Mouse (Mus musculus): Measurements from ENCODE around the gene Selenoh. TPM values are rescaled to one million over a fixed set of nuclear protein-coding genes. Genes with fewer than 3 reads are reported as not detected.

Gene Selenoh
- total RNA-seq, 1 experiment: 589 TPM

GRCm38 (mm10) chr2:84705295-84705694 lies 34.7 kb upstream of the Selenoh start:
- in situ Hi-C loops (cut with MboI; ENCODE audit: low sequenced_read_pairs in 2 of 2, unreplicated experiment in 2 of 2): no loop called here
- no peak for DNase-seq (ENCODE audit: low read depth, low spot score)
- H3K9ac ChIP-seq (ENCODE audit: insufficient read depth, low read depth, low read length, poor library complexity, severe bottlenecking): no peak overlapping the region
- peaks cover 2% of the 10 kb centered on the region for H3K36me3 ChIP-seq (ENCODE audit: control insufficient read depth, insufficient read depth, low read length, poor library complexity, severe bottlenecking)
- TF ChIP-seq HCFC1 (IDR thresholded peaks at IDR 0.05; ENCODE audit: borderline replicate concordance, insufficient read depth, low read length): no peak
- no peak for TF ChIP-seq ZNF384 (IDR thresholded peaks at IDR 0.05; ENCODE audit: low read depth, low read length)
- no peak for TF ChIP-seq CHD2 (IDR thresholded peaks at IDR 0.05; ENCODE audit: low read depth, low read length)
- no peak for TF ChIP-seq MAFK (IDR thresholded peaks at IDR 0.05; ENCODE audit: insufficient read depth, low read depth, low read length)
- no peak for TF ChIP-seq ZC3H11A (IDR thresholded peaks at IDR 0.05; ENCODE audit: borderline replicate concordance, low read depth, low read length)
- peaks cover 2% of the 10 kb centered on the region in 2 experiments; a peak in 3 of 4 replicates for H3K4me1 ChIP-seq (ENCODE audit: control insufficient read depth in 2 of 2, insufficient read depth in 2 of 2, low read length in 2 of 2, poor library complexity in 1 of 2)
- no peaks in the 10 kb centered on the region for H3K9me3 ChIP-seq (ENCODE audit: control insufficient read depth, insufficient read depth, low read depth, low read length)
- H3K27ac ChIP-seq (ENCODE audit: insufficient read depth, low read depth, low read length, poor library complexity, severe bottlenecking): no peak overlapping the region; the same call in 1 of the 2 replicates
- H3K4me3 ChIP-seq (ENCODE audit: insufficient read depth in 1 of 2, low read depth in 1 of 2, low read length in 2 of 2, poor library complexity in 1 of 2, severe bottlenecking in 1 of 2): no peak overlapping the region

DNA sequence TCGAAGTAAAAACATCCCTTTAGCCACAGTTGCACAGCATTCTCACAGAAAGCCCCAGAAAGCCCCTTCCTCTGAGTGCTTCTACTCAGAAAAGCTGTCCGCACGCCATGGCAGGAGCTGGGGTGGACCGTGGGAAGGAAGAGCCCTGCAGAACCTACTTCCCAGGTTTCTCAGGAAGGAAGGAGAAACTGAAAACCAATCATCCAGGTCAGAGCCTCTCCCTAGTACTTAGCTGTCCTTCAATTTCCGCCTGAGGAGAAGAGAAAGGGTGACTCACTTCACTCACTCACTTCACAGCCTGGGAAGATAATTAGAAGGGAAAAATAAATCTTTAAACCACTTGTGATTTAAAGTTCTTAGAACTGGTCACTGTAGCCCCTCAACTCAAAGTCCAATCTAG lies 33.8 kb upstream of the Selenoh start:
- Histone ChIP-seq H3K27ac (ENCODE audit: insufficient read depth, low read depth, low read length, poor library complexity, severe bottlenecking) (no peak overlapping the region), H3K9ac (ENCODE audit: insufficient read depth, low read depth, low read length, poor library complexity, severe bottlenecking) (no peak overlapping the region), H3K36me3 (ENCODE audit: control insufficient read depth, insufficient read depth, low read length, poor library complexity, severe bottlenecking) (no peaks in the 10 kb centered on the region; the same call in 1 of the 2 replicates), H3K4me1 (ENCODE audit: control insufficient read depth in 2 of 2, insufficient read depth in 2 of 2, low read length in 2 of 2, poor library complexity in 1 of 2) (peaks cover 2% of the 10 kb centered on the region in 2 experiments; a peak in 3 of 4 replicates), H3K4me3 (ENCODE audit: insufficient read depth in 1 of 2, low read depth in 1 of 2, low read length in 2 of 2, poor library complexity in 1 of 2, severe bottlenecking in 1 of 2) (no peak overlapping the region), H3K9me3 (ENCODE audit: control insufficient read depth, insufficient read depth, low read depth, low read length) (no peaks in the 10 kb centered on the region)
- DNase-seq (ENCODE audit: low read depth, low spot score): no peak
- TF ChIP-seq ZC3H11A (IDR thresholded peaks at IDR 0.05; ENCODE audit: borderline replicate concordance, low read depth, low read length) (no peak), HCFC1 (IDR thresholded peaks at IDR 0.05; ENCODE audit: borderline replicate concordance, insufficient read depth, low read length) (no peak), ZNF384 (IDR thresholded peaks at IDR 0.05; ENCODE audit: low read depth, low read length) (no peak), MAFK (IDR thresholded peaks at IDR 0.05; ENCODE audit: insufficient read depth, low read depth, low read length) (no peak), CHD2 (IDR thresholded peaks at IDR 0.05; ENCODE audit: low read depth, low read length) (no peak)
- in situ Hi-C loops (cut with MboI; ENCODE audit: low sequenced_read_pairs in 2 of 2, unreplicated experiment in 2 of 2): no loop called here

DNA sequence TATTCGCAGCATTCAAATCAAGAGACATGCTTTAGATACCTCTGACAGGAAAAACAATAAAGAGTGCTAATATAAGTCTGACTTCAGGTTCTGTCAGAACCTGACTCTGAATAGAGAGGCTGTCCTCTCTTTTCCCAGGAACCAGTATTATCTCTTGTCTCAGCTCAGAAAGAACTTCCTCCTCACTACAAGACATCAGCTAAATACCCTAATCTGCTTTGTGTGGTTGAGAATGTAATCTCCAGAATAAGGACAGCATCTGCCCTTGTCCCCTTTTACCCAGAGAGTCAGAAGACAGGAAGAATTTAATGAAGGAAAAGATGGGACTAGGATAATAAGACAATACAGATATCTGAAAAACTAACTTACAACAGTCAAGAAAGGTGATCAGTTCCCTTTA lies 32.9 kb upstream of the Selenoh start:
- TF ChIP-seq HCFC1 (IDR thresholded peaks at IDR 0.05; ENCODE audit: borderline replicate concordance, insufficient read depth, low read length) (no peak), CHD2 (IDR thresholded peaks at IDR 0.05; ENCODE audit: low read depth, low read length) (no peak), MAFK (IDR thresholded peaks at IDR 0.05; ENCODE audit: insufficient read depth, low read depth, low read length) (no peak), ZC3H11A (IDR thresholded peaks at IDR 0.05; ENCODE audit: borderline replicate concordance, low read depth, low read length) (no peak)
- Histone ChIP-seq H3K9ac (ENCODE audit: insufficient read depth, low read depth, low read length, poor library complexity, severe bottlenecking) (no peak overlapping the region), H3K27ac (ENCODE audit: insufficient read depth, low read depth, low read length, poor library complexity, severe bottlenecking) (no peak overlapping the region), H3K9me3 (ENCODE audit: control insufficient read depth, insufficient read depth, low read depth, low read length) (no peaks in the 10 kb centered on the region), H3K4me3 (ENCODE audit: insufficient read depth in 1 of 2, low read depth in 1 of 2, low read length in 2 of 2, poor library complexity in 1 of 2, severe bottlenecking in 1 of 2) (no peak overlapping the region), H3K4me1 (ENCODE audit: control insufficient read depth in 2 of 2, insufficient read depth in 2 of 2, low read length in 2 of 2, poor library complexity in 1 of 2) (peaks cover 2% of the 10 kb centered on the region in 2 experiments; a peak in 3 of 4 replicates), H3K36me3 (ENCODE audit: control insufficient read depth, insufficient read depth, low read length, poor library complexity, severe bottlenecking) (no peaks in the 10 kb centered on the region; the same call in 1 of the 2 replicates)
- in situ Hi-C loops (cut with MboI; ENCODE audit: low sequenced_read_pairs in 2 of 2, unreplicated experiment in 2 of 2): no loop called here
- no peak for DNase-seq (ENCODE audit: low read depth, low spot score)

DNA sequence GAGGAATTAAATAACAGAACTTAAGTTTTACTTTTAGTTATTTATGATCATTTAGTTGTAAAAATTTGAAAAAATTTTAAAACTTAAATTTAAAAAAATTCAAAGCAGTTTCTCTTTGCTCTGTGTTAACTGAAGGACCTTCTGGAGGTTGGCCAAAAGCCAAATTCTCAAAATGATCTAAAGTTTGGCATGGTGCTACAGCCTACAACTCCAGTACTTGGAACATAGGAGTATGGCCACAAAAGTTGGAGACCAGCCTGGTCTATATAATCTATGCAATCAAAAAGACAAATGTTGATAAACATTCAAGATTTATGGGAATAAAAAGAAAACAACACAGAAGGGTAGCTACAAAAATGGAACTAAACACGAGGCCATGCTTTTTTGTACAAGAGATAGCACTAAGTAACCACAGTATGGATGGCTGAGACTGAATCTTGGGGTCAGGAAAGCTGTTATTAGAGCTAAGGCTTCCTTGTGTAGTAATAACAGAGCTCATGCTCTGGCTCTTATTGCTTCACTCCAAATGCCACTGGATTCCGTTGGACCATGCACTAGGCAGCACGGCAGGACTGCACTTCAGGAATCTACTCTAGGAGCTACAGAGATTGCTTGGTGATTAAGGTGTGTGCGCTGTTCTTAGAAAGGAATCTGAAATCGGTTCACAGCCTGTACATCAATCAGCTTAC lies 24.6 kb upstream of the Selenoh start:
- Histone ChIP-seq H3K4me3 (ENCODE audit: insufficient read depth in 1 of 2, low read depth in 1 of 2, low read length in 2 of 2, poor library complexity in 1 of 2, severe bottlenecking in 1 of 2) (no peak overlapping the region), H3K9ac (ENCODE audit: insufficient read depth, low read depth, low read length, poor library complexity, severe bottlenecking) (no peak overlapping the region), H3K4me1 (ENCODE audit: control insufficient read depth in 2 of 2, insufficient read depth in 2 of 2, low read length in 2 of 2, poor library complexity in 1 of 2) (no peaks in the 10 kb centered on the region), H3K9me3 (ENCODE audit: control insufficient read depth, insufficient read depth, low read depth, low read length) (no peaks in the 10 kb centered on the region), H3K36me3 (ENCODE audit: control insufficient read depth, insufficient read depth, low read length, poor library complexity, severe bottlenecking) (peaks cover 10% of the 10 kb centered on the region), H3K27ac (ENCODE audit: insufficient read depth, low read depth, low read length, poor library complexity, severe bottlenecking) (no peak overlapping the region)
- no peak for TF ChIP-seq ZC3H11A (IDR thresholded peaks at IDR 0.05; ENCODE audit: borderline replicate concordance, low read depth, low read length)
- TF ChIP-seq CHD2 (IDR thresholded peaks at IDR 0.05; ENCODE audit: low read depth, low read length): no peak
- TF ChIP-seq ZNF384 (IDR thresholded peaks at IDR 0.05; ENCODE audit: low read depth, low read length): no peak
- TF ChIP-seq HCFC1 (IDR thresholded peaks at IDR 0.05; ENCODE audit: borderline replicate concordance, insufficient read depth, low read length): no peak
- no peak for TF ChIP-seq MAFK (IDR thresholded peaks at IDR 0.05; ENCODE audit: insufficient read depth, low read depth, low read length)
- in situ Hi-C loops (cut with MboI; ENCODE audit: low sequenced_read_pairs in 2 of 2, unreplicated experiment in 2 of 2): no loop called here
- no peak for DNase-seq (ENCODE audit: low read depth, low spot score)

All from ES-E14 (cell line).